Mouse (Mus musculus) heart, postnatal 14 days (tissue): ENCODE measurements around the gene Il31ra. TPM values are rescaled to one million over a fixed set of nuclear protein-coding genes. Genes with fewer than 3 reads are reported as not detected.

Experiments used
- DNase-seq, 2 experiments: peaks; one replicate each; pipeline ENCODE4 v3.0.0; 2021 to 2022
- intact Hi-C: fragments of 180-260 bp; cut with DNase I; formaldehyde crosslinking; loops from one replicate; pipeline ENCODE4 v1.15.1; 2025
- total RNA-seq, 2 experiments: library from RNA; stranded (reverse); gene quantifications; 2 replicates each; pipeline ENCODE4 v1.2.3; 2021

The Il31ra gene
- total RNA-seq, 2 experiments from 2014 or later, result 0.07 TPM; not detected in 1

DNA sequence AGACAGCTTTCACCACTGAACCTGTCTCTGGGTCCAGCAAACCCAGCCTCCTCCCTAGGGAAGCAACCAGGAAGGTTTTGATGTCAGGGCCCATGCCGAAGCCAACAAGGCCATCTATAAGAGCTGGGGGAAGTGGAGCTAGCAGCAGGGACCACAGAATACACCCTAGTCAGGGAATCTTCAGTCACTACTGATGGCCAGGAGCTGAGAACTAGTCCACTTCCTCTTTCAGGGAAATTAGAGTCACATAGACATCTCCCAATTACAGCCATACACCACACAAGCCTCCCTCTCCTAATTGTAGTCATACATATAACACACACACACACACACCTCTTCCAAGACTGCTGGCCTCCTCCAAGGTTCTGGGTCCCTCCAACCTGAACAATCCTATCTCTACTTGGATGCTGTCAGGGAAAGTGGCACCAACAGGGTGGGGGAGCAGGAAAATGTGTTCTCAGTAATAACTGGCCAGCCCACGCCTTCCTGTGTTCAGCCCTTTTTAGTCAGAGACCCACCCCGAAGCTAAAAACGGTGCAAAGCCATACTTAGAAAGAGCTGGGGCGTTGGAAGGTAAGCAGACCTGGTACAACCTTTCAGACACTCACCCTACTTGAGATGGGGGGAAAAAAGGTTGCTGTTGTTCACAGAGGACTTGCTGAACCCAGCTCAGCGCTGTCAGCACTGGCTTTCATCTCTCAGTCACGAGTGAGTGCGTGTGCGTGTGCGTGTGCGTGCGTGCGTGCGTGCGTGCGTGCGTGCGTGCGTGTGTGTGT lies 83.5 kb downstream of the Il31ra start:
- intact Hi-C loops, result no loop called here
- no peak for DNase-seq

DNA sequence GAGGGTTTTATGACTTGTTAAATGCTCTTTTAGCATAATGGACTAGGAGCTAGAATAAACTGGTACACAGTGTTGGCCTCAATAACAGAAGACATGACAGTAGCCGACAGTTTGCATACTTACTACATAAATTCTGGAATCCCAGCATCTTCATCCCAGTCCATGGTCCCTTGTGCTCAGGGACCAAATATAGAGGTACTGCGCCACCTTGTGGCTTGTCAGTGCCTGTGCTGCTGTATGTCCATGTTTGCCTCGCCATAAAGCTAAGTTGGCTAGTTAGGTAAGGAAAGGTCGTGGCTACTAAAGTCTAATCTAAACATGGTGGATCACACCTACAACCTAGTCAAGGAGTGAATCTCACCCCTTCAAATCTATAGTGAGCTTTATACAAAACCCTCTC lies 84.7 kb downstream of the Il31ra start:
- intact Hi-C loops, result loop anchor here (1.0 to 5.0 kb wide), 2 partner anchors 102 to 201 kb away; no protein-coding TSS in a partner anchor
- DNase-seq, result peak; percentile 70 to 79

DNA sequence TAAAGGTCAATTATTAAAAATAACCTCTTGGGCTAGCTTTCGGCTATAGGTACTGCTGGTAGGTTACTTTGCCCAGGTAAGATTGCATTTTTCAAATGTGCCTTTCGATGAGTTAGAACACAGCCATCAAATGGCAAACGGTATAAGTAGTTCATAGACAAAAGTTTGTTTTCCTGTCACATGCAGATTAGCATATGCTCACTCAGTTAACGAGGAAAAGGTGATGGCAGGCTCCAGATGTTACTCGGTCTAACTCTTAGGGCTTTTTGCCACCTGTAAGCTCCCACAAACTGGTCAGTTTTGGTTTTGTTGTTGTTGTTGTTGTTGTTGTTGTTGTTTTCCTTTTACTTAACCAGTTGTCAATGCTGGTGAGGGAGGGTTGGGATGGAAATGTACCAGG lies 85.7 kb downstream of the Il31ra start:
- no peak for DNase-seq
- intact Hi-C loops, result loop anchor here (5.0 kb wide), 1 partner anchor 101 kb away; no protein-coding TSS in a partner anchor

DNA sequence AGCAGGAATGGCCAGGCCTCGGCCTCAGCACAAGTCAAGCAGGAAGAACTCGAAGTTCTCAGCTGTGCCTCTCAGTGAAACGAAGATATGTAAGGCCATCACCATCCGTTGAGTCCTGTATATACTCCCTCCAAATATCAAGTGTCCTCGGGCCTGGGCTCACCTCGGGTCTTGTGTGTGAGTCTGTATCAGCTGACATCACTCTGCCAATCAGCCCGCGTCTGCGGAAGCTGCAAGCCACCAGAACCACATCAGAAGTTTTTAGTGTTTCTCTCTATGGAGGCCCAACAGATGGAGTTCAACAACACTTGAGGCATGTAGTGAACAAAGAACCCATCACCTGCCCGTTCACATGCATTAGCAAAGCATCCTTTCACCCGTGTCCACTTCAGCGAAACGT lies 86.5 kb downstream of the Il31ra start:
- no peak for DNase-seq
- intact Hi-C loops, result loop anchor here (5.0 kb wide), 1 partner anchor 100 kb away; no protein-coding TSS in a partner anchor

DNA sequence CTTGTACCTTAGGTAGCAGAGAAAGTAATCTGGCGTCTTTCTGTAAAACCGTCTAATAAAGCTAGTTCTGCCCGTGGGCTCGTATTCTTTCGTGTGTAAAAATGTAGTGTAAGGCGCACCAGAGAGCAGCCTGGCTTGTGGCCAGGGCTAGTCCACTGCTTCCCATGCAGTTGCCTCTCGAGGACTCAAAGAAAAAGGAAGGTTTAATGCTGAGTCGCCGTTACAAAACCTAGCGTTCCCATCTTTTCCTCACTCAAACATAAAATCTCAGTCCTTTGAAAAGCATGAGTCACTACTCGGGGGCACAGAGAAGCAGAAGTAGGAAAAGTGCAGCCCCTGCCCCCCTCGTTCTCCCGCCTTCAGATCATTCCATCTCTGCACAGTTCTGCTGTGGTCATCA lies 87.4 kb downstream of the Il31ra start:
- intact Hi-C loops, result loop anchor here (5.0 kb wide), 1 partner anchor 99 kb away; no protein-coding TSS in a partner anchor

DNA sequence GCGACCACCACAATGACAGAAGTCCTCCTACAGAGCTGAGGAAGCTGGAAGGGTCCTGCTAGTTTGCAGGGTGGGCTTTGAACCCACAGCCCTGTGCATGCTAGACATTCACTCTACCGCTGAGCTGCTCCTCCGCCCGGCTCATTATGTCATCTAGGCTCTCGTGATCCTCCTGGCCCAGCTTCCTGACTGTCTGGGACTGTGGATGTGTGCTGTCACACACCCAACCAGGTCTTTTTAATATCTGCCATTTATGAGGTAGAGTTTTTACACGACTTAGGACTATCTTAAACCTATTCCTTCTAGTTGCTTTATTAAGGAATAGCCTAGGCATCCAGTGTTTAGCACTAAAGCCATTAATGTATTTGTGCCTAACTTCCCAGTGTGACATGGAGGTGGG lies 88.7 kb downstream of the Il31ra start:
- intact Hi-C loops, result loop anchor here (5.0 kb wide), 1 partner anchor 98 kb away; no protein-coding TSS in a partner anchor
- no peak for DNase-seq

More for the DNA sequence above, 87.4 kb downstream of the Il31ra start:
- DNase-seq, result peak in 1 of 2 experiments; percentile 27

DNA sequence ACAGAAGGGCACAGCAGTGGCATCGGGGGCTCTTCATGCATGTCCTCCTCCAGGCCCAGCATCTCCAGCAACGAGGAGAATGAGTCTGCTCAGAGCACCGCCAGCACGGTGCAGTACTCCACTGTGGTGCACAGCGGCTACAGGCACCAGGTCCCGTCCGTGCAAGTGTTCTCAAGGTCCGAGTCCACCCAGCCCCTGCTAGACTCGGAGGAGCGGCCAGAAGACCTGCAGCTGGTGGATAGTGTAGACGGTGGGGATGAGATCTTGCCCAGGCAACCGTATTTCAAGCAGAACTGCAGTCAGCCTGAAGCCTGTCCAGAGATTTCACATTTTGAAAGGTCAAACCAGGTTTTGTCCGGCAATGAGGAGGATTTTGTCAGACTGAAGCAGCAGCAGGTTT lies 90.3 kb downstream of the Il31ra start:
- no peak for DNase-seq
- intact Hi-C loops, result no loop called here

DNA sequence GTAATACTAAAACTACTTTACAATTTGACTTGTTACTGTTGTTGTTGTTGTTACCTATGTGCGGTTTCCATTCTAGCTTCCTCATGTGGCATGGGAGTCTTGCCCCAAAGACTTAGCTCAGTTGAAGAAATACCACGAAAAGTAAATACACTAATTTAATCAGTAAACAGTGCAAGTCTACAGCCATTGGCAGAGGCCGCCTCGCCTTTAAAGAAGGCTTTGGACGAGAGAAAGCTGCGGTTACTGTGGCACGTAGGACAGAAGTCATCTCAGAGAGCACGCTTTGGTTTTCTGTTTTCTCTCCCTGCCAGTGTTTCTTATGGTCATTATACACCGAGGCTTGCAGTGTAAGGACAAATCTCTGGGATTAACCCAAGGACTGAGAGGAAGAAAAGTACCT lies 93.7 kb downstream of the Il31ra start:
- intact Hi-C loops, result no loop called here
- no peak for DNase-seq

DNA sequence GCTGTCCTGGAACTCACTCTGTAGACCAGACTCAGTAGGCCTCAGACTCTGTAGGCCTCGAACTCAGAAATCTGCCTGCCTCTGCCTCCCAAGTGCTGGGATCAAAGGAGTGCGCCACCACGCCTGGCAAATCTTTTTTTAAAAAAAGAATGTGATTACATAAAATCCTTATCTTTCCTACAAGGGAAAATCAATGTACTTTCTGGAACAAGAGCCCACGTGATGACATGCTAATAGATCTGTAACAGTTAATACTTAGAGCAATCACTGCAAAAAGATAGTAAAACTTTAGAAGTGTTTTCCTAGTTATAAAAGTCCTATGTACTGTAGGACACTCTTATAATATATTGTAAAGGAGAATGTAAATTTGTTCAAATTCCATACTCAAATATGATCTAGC lies 94.1 kb downstream of the Il31ra start:
- intact Hi-C loops, result no loop called here

DNA sequence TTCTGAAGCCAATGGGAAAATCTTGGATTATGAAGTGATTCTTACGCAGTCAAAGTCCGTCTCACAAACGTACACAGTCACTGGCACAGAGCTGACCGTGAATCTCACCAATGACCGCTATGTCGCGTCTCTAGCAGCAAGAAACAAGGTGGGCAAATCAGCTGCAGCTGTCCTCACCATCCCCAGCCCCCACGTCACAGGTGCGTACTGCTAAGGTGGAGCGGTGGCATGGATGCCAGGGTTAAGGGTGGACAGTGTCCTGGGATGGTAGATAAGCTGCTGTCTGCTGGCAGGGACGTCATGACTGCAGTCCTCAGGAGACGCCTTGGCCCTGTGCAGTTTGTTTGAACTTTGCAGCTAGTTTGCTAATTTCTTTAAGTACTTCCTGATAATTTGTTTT lies 99.6 kb downstream of the Il31ra start:
- no peak for DNase-seq
- intact Hi-C loops, result no loop called here

More for the DNA sequence above, 94.1 kb downstream of the Il31ra start:
- DNase-seq, result no peak

DNA sequence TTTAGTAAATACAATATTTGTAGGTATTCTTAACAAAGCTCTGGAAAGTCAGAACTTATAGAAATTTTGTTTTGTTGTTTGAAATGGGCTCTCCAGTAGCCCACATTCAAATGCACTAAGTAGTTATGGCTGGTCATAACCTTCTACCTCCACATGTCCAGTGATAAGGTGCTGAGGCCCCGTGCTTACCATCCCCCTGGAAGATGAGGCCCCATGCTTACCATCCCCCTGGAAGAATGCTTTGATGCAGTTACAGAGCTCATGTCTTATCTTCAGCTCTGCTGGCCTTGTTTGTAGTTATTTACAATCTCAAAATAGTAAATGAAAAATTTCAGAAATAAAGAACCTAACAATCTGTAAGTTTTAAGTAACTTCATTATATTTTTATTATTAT lies 101.9 kb downstream of the Il31ra start:
- intact Hi-C loops, result no loop called here
- no peak for DNase-seq

DNA sequence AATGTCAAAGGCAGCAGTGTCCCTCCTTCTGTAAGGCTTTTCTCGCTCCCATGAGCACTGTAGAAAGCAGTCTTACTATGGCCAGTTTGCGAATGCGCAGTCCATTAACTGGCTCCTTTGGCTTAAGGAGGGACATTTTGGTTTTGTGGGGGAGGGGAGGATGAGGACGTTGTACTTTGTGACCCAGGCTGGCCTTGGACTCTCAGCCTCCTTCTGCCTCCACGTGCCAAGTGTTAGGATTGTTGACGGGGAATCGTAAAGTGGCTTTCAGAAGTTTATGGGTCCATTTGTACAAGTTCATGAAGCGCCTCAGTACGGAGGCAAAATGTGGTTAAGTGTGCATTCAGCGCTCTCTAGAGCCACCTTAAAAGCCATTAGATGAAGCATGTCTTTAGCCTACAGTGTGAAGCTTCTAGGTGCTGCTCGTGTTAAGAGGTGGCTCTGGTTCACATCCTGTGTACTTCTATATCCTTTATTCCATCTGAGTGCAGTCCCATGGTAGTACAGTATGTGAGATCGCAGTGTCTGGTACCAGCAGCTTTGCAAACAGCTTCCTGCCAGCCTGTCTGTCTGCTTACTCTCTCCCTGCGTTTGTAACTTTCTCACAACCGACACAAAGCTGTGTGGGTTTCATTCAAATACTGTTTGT lies 102.4 kb downstream of the Il31ra start:
- intact Hi-C loops, result no loop called here

DNA sequence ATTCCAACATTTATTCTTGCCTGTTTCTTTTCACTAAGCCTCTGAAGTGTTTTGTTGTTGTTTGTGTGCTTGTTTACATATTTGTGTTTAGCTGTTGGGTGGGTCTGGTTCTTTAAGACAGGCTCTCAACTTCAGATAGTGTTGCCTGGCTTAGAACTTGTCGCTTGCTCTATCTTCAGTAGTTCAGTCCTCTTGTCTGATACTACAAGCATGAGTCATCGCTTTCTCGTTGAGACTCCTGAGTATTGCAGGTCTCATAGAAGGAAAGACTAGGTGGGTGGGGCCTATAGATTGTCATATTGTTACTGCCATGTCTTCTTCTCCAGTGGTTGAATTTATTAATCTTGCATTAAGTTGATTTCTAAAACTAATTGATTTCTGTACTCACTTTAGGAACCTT lies 104.1 kb downstream of the Il31ra start:
- DNase-seq, result no peak
- intact Hi-C loops, result no loop called here

More for the DNA sequence above, 102.4 kb downstream of the Il31ra start:
- DNase-seq, result no peak

DNA sequence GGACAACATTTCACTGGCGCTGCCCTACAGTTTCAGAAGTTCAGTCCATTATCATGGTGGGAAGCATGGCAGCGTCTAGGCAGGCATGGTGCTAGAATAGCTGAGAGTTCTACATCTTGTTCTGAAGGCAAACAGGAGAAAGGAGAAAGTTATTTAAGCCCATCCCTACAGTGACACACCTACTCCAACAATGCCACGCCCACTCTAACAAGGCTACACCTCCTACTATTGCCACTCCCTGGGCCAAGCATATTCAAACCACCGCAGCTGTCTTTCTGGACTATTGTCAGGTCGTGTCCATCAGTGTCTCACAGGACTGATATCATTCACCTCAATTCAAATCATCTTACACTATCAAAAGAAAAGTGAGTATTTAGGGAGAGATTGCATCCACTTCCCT lies 107.5 kb downstream of the Il31ra start:
- intact Hi-C loops, result no loop called here
- DNase-seq, result no peak

DNA sequence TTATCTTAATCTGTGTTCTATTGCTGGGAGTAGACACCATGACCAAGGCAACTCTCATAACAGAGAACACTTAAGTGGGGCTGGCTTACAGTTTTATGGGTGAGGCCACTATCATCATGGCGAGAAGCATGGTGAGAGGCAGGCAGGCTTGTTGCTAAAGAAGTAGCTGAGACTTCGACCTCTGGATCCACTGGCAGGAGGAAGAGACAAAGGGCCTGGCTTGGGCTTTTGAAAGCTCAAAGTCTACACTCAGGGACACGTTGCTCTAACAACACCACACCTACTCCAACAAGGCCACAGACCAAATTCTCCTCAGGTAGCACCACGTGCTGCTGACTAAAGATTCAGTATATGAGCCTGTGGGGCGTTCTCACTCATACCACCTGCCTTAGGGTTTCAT lies 107.9 kb downstream of the Il31ra start:
- intact Hi-C loops, result no loop called here

DNA sequence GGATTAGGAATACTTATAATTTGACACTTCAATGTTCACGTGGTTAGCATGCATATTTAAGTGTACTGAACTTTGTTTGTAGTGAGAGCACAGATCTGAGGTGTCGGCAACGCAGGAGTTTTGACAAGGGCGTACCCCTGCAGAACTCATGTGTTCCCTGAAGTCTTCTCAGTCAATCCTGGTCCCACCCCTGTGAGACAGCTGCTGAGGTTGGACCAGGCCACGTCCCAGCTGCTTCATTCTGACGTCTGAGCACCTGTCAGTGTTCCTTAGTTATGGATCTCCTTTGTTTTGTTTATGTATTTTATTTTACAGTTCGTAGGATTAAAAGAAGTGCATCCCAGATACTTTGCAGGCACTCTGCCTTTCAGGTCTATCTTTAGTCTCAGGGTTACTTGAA lies 111.1 kb downstream of the Il31ra start:
- intact Hi-C loops, result no loop called here
- DNase-seq, result no peak

More for the DNA sequence above, 107.9 kb downstream of the Il31ra start:
- no peak for DNase-seq

DNA sequence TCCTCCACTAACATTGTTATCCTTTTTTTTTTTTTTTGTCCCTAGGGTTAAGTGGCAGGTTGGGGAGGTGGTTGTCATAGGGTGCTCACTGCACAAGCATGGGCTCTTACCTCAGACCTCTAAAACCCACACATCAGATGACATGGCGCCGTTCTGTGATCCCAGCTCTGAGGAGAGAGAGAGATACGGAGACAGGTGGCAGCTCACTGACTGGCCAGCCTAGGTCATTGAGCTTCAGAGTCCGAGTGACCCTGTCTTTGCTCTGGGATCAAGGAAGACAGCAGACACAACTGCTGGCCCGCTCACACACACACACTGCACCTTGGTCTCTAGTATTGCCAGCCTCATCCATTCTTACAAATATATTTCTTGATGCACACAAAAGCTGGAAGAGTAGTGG lies 111.6 kb downstream of the Il31ra start:
- DNase-seq, result no peak
- intact Hi-C loops, result no loop called here

DNA sequence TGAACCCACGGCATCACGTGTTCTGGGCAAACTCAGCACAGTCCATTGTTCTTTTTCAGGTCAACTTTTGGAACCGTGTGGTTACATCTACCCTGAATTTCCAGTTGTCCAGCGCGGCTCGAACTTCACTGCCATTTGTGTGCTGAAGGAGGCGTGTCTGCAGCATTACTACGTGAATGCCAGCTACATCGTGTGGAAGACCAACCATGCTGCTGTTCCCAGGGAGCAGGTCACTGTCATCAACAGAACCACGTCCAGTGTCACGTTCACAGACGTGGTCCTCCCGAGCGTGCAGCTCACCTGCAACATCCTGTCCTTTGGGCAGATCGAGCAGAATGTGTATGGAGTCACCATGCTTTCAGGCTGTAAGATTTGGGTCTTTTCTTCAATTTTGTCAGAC lies 114.2 kb downstream of the Il31ra start:
- intact Hi-C loops, result loop anchor here (10.0 kb wide), 1 partner anchor 715 kb away; no protein-coding TSS in a partner anchor
- no peak for DNase-seq

DNA sequence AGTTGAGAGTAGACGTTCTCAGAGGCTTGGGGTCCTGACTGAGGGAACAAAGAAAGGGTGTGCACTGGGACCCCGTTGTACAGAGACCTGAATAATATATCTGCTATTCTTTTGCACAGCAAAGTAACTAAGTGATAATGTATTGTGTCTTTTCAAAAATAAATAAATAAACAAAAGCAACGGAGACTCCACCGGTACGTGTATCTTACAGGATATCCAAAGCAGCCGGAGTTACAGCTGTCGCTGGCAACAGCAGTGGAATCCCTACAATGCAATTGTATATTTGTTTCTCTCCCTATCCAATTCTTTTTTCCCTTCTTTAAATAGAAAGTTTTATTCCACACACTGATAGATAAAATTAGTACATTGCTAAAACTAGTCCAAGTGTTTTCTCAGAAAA lies 115.1 kb downstream of the Il31ra start:
- no peak for DNase-seq
- intact Hi-C loops, result loop anchor here (10.0 kb wide), 1 partner anchor 714 kb away; no protein-coding TSS in a partner anchor

DNA sequence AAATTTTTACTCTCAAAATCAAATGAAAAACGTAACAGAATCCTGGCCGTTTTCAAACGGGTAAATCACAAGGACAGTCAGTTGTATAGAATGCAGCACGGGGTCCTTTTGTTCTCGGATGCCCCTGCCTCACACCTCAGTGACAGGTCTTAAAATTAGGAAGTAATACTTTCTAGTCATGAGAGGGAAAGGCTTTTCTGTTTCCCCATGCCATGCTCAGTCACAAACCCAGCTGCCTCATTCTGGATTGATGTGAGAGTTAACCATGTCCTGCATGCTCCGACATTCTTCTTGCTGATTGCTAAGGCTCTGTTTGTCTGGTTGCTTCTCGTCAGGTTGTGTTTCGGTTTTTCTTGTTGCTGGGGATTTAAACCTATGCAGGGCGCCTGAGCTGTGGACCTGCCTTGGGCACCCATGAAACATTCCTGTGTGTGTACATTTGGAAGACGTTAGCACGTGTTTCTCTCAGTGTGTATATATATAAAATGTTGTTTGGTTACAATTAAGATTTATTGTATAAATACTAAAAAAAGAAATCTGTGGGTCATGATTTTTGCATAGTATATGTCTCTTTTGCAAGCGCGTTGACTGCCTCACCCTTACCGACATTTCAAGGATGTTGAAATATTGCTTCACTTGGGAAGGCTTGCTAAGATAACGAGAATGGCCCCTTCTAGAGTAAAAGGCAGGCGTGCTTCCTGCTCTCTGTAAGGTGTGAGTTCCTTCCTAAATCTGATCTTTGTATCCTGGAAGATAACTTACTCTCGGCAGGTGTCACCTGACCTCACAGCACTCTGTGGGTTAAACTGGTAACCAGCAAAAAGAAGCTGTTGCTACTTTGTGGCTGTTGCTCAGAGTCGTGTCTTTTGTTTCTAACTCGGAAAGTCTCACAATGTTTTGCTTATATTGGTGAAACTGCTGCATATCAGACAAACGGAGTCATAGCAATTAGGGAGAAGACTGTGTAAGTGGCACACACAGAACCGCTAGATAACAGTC lies 120.1 kb downstream of the Il31ra start:
- intact Hi-C loops, result loop anchor here (10.0 kb wide), 1 partner anchor 709 kb away; no protein-coding TSS in a partner anchor

More for the DNA sequence above, 120.1 kb downstream of the Il31ra start:
- no peak for DNase-seq
